Mouse (Mus musculus) hindbrain, postnatal 0 days (tissue): ENCODE data around the gene Ndufb7. TPM values are rescaled to one million over a fixed set of nuclear protein-coding genes. Genes with fewer than 3 reads are reported as not detected.

Experiments
- ATAC-seq: fragments of 200-750 bp; cut with Nextera tagmentation; 2 replicates; pipeline ENCODE4 v1.8.0; 2017; ENCODE audit warnings: mild to moderate bottlenecking, moderate TSS enrichment, moderate library complexity
- DNase-seq: peaks from one replicate; pipeline ENCODE4 v3.0.0-alpha.2; 2015; ENCODE audit warnings: low spot score
- H3K27ac ChIP-seq: fragments of 300-500 bp; sonication (generic); 2 replicates; pipeline ENCODE4 v1.5.1; 2014; ENCODE audit warnings: mild to moderate bottlenecking
- H3K27me3 ChIP-seq: fragments of 300-500 bp; sonication (generic); 2 replicates; pipeline ENCODE4 v1.6.1; 2014; ENCODE audit warnings: low read length, mixed read lengths; ENCODE audit not compliant: insufficient read depth
- H3K36me3 ChIP-seq: fragments of 300-500 bp; sonication (generic); 2 replicates; pipeline ENCODE4 v1.6.1; 2014; ENCODE audit warnings: low read length, mixed read lengths; ENCODE audit not compliant: insufficient read depth
- H3K4me1 ChIP-seq: fragments of 300-500 bp; sonication (generic); 2 replicates; pipeline ENCODE4 v1.6.1; 2014; ENCODE audit warnings: antibody characterized with exemption, low read length, mixed read lengths; ENCODE audit not compliant: insufficient read depth
- H3K4me2 ChIP-seq: fragments of 300-500 bp; sonication (generic); 2 replicates; pipeline ENCODE4 v1.6.1; 2014; ENCODE audit warnings: low read depth, mild to moderate bottlenecking, low read length, moderate library complexity, mixed read lengths
- H3K4me3 ChIP-seq: fragments of 300-500 bp; sonication (generic); 2 replicates; pipeline ENCODE4 v1.5.1; 2014; ENCODE audit warnings: low read length
- H3K9ac ChIP-seq: fragments of 300-500 bp; sonication (generic); replicated peaks from 2 replicates; pipeline ENCODE4 v1.6.1; 2014; ENCODE audit warnings: mild to moderate bottlenecking, low read length, moderate library complexity, mixed read lengths
- H3K9me3 ChIP-seq: fragments of 300-500 bp; sonication (generic); 2 replicates; pipeline ENCODE4 v1.6.1; 2016; ENCODE audit warnings: low read length, mixed read lengths
- CTCF ChIP-seq: IDR thresholded peaks from 2 replicates; pipeline ENCODE4 v1.5.1; 2016; ENCODE audit warnings: antibody characterized with exemption, control low read depth, low read depth
- WGBS: fragments of 180-500 bp; shearing (Covaris S2); extraction: QIAGEN DNeasy Blood & Tissue Kit; methylation state at CpG from one replicate; pipeline ENCODE4 v1.1.7; 2014; 5-methylcytosine and 5-hydroxymethylcytosine counted together
- polyA plus RNA-seq: library from polyadenylated mRNA; unstranded; fragments of >200 nt; fragmentation: Nextera tagmentation; extraction: Ambion mirVana; gene quantifications from 2 replicates; pipeline ENCODE4 v1.2.1, GENCODE M21; 2015
- total RNA-seq: library from RNA; depleted of rRNA; stranded (reverse); fragments of >200 nt; gene quantifications from 2 replicates; pipeline ENCODE4 v1.2.3, GENCODE M21; 2014; rRNA removed

The Ndufb7 gene
- total and polyA plus RNA-seq, 2 experiments from 2014 or later = 186 to 442 TPM

DNA sequence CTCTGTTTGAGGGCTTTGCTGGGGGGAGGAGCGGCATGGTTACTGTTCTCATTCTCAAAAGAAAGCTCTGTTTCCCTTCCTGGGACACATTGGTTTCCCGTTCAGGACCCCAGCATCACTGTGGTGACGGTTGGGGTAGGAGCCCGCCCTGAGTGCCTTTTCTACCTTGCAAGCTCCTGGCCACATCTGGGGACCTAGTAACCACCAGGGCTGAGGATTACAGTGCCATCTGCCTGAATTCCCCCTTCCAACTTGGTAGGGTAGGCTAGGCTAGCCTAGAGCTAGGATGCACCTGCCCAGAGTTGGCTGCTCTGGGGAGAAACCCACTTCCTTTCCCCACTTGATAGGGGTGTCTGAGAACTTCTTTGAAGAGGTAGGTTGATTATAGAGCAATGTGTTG is 45.5 kb downstream of the Ndufb7 start:
- H3K4me2 ChIP-seq = no peak overlapping the region
- 96% methylated on average over 4 of the region's 4 CpGs for WGBS
- no peaks in the 10 kb centered on the region for H3K9me3 ChIP-seq
- no peak overlapping the region for H3K9ac ChIP-seq
- TF ChIP-seq CTCF = no peak
- no peak overlapping the region for H3K27ac ChIP-seq
- H3K27me3 ChIP-seq = no peaks in the 10 kb centered on the region
- H3K4me1 ChIP-seq = peaks cover 14% of the 10 kb centered on the region
- no peak overlapping the region for H3K4me3 ChIP-seq
- no peak for DNase-seq
- peaks cover 31% of the 10 kb centered on the region for H3K36me3 ChIP-seq
- ATAC-seq = no peak

DNA sequence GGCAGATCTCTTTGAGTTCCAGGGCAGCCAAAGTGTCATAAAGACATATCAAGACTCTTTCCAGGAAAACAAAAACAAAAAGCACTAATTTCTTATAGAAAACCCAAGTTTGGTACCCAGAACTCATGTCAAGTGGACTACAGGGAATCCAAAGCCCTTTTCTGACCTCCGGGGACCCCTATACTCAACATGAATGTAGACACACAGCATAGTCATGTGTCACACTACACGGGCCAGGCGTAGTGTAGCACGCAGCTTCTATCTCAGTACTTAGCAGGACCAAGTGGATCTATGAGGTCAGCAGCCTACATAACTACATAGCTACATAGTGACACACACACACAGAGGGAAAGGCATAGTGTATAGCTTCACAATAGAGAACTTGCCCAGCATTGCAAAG is 47.2 kb downstream of the Ndufb7 start:
- DNase-seq (no peak), ATAC-seq (no peak)
- 96% methylated on average over 4 of the region's 4 CpGs for WGBS
- no peak overlapping the region for H3K9ac ChIP-seq
- H3K36me3 ChIP-seq = peaks cover 31% of the 10 kb centered on the region
- peaks cover 9% of the 10 kb centered on the region for H3K4me1 ChIP-seq
- no peak overlapping the region for H3K4me2 ChIP-seq
- no peaks in the 10 kb centered on the region for H3K9me3 ChIP-seq
- no peak overlapping the region for H3K4me3 ChIP-seq
- no peaks in the 10 kb centered on the region for H3K27me3 ChIP-seq
- no peak overlapping the region for H3K27ac ChIP-seq
- TF ChIP-seq CTCF = no peak

- peaks cover 13% of the 10 kb centered on the region; the same call in 1 of the 2 replicates for H3K36me3 ChIP-seq
- no peaks in the 10 kb centered on the region for H3K9me3 ChIP-seq
- no peak for TF ChIP-seq CTCF
- no peak overlapping the region for H3K9ac ChIP-seq
- H3K4me1 ChIP-seq = no peaks in the 10 kb centered on the region
- no peak for ATAC-seq
- no peaks in the 10 kb centered on the region for H3K27me3 ChIP-seq
- no peak overlapping the region for H3K4me3 ChIP-seq
- H3K4me2 ChIP-seq = no peak overlapping the region
- no peak overlapping the region for H3K27ac ChIP-seq
- DNase-seq = no peak
Observed at GRCm38 (mm10) chr8:83616625-83617024, 50.2 kb downstream of the Ndufb7 start.

DNA sequence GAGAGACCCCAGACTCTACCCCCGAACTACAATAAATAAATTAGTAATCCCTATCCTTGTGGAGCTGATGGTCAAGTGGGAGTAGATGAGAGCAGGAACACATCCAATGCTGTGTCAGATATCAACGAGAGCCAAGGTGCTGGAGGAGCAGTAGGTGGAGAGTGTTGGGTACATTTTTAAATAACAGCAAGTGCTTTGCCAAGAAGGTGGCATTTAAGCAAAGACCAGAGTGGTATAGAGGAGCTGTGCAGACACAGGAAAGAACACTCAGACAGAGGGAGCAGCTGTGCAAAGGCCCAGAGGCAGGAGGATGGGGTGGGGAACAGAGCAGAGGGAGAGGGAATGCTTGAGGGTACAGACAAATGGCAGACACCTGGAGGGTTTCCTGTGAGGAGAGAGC is 50.6 kb downstream of the Ndufb7 start:
- DNase-seq (no peak), ATAC-seq (no peak)
- TF ChIP-seq CTCF = no peak
- 80% methylated on average over 2 of the region's 2 CpGs for WGBS
- Histone ChIP-seq H3K36me3 (peaks cover 8% of the 10 kb centered on the region; the same call in 1 of the 2 replicates), H3K9ac (no peak overlapping the region), H3K4me3 (no peak overlapping the region), H3K4me1 (no peaks in the 10 kb centered on the region), H3K4me2 (no peak overlapping the region), H3K27me3 (no peaks in the 10 kb centered on the region), H3K27ac (no peak overlapping the region), H3K9me3 (no peaks in the 10 kb centered on the region)

DNA sequence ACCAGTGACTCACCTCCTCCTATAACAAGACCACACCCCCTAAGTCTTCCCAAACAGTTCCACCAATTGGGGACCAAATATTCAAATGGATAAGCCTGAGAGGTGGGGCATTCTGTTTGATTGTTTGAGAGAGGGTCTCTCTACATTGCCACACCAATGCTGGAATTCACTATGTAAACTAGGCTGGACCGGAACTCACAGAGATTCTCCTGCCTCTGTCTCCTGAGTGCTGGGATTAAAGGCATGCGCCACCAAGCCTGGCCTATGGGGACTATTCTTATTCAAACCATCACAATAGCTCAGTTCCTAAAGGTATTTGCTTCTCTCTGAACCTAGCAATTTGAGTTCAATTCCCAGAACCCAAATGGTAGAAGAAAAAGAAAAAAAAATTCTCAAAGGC is 52.1 kb downstream of the Ndufb7 start:
- no peak for TF ChIP-seq CTCF
- no peak overlapping the region for H3K4me3 ChIP-seq
- no peak overlapping the region for H3K4me2 ChIP-seq
- H3K9me3 ChIP-seq = no peaks in the 10 kb centered on the region
- H3K27me3 ChIP-seq = no peaks in the 10 kb centered on the region
- H3K36me3 ChIP-seq = no peaks in the 10 kb centered on the region
- WGBS = 90% methylated on average over 2 of the region's 2 CpGs
- H3K27ac ChIP-seq = no peak overlapping the region
- DNase-seq = no peak
- H3K4me1 ChIP-seq = no peaks in the 10 kb centered on the region
- H3K9ac ChIP-seq = no peak overlapping the region
- no peak for ATAC-seq

DNA sequence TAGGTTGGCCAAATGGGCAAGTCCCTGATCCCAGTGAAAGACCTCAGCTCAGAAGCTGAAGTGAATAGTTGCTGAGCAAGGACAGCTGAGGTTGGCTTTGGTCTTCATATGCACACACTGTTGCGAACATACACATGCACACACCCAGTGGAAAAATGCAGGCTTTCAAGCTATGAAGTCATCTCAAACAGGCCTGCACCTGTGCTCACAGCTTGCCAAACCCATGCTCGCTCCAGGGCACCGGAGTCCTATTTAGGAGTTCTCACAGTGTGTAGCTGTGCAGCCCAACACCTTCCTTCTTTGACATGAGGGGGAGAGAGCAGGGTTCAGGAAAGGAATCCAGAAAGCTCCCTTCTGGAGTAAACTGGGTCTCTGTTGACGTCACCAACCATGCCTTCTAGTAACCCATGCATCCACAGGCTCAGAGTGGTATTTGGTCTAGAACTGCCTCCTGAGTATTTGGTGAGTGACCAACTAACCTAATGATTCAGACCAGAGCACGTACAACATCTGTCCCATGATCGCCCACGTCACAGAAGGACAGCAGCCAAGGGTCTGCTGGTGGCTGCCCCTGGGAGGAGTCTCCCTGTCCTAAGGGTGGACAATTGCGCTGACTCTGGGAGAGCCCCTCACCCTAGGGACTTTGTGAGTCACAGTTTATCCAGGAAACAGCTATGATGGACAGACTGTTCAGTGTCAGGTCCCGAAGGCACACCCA is 53.3 kb downstream of the Ndufb7 start:
- Histone ChIP-seq H3K9me3 (no peaks in the 10 kb centered on the region), H3K4me3 (no peak overlapping the region), H3K27me3 (no peaks in the 10 kb centered on the region), H3K4me1 (no peaks in the 10 kb centered on the region), H3K4me2 (no peak overlapping the region), H3K27ac (no peak overlapping the region), H3K36me3 (no peaks in the 10 kb centered on the region), H3K9ac (no peak overlapping the region)
- DNase-seq (no peak), ATAC-seq (no peak)
- 88% methylated on average over 9 of the region's 9 CpGs for WGBS
- TF ChIP-seq CTCF = no peak

Other genes starting within 250 kb of the Ndufb7 start
- 13.7 and 14.4 TPM in 2 replicates for gene Elmod2, start 234.2 kb upstream of the Ndufb7 start, total RNA-seq
- gene Elmod2, start 234.2 kb upstream of the Ndufb7 start, polyA plus RNA-seq = 10.6 and 12.0 TPM in 2 replicates
- not detected in 2 replicates for gene Mgat4d, start 218.2 kb upstream of the Ndufb7 start, total RNA-seq
- not detected in 2 replicates for gene Mgat4d, start 218.2 kb upstream of the Ndufb7 start, polyA plus RNA-seq
- gene Clgn, start 176.8 kb upstream of the Ndufb7 start, total RNA-seq = 5.4 and 5.5 TPM in 2 replicates
- gene Clgn, start 176.8 kb upstream of the Ndufb7 start, polyA plus RNA-seq = 13.1 and 13.3 TPM in 2 replicates
- 179 and 224 TPM in 2 replicates for gene Scoc, start 108.3 kb upstream of the Ndufb7 start, total RNA-seq
- gene Scoc, start 108.3 kb upstream of the Ndufb7 start, polyA plus RNA-seq = 441 TPM in 2 replicates
- gene Olfr370, start 30.9 kb upstream of the Ndufb7 start, total RNA-seq = 0.05 TPM in 1 of 2 replicates, not detected in the other
- 0.08 TPM in 1 of 2 replicates, not detected in the other for gene Olfr370, start 30.9 kb upstream of the Ndufb7 start, polyA plus RNA-seq
- gene Tecr, start 41.3 kb downstream of the Ndufb7 start, total RNA-seq = 1,283 and 1,409 TPM in 2 replicates
- 1,550 and 1,625 TPM in 2 replicates for gene Tecr, start 41.3 kb downstream of the Ndufb7 start, polyA plus RNA-seq
- 35.3 and 42.7 TPM in 2 replicates for gene Dnajb1, start 41.5 kb downstream of the Ndufb7 start, total RNA-seq
- gene Dnajb1, start 41.5 kb downstream of the Ndufb7 start, polyA plus RNA-seq = 60.1 and 65.0 TPM in 2 replicates
- gene Gipc1, start 86.0 kb downstream of the Ndufb7 start, total RNA-seq = 71.5 and 84.9 TPM in 2 replicates
- gene Gipc1, start 86.0 kb downstream of the Ndufb7 start, polyA plus RNA-seq = 114 and 121 TPM in 2 replicates
- gene Ptger1, start 100.0 kb downstream of the Ndufb7 start, total RNA-seq = 2.6 and 4.7 TPM in 2 replicates
- 0.40 and 0.49 TPM in 2 replicates for gene Ptger1, start 100.0 kb downstream of the Ndufb7 start, polyA plus RNA-seq
- gene Pkn1, start 132.5 kb downstream of the Ndufb7 start, total RNA-seq = 54.7 and 65.6 TPM in 2 replicates
- 18.2 and 21.8 TPM in 2 replicates for gene Pkn1, start 132.5 kb downstream of the Ndufb7 start, polyA plus RNA-seq
- gene Ddx39, start 148.5 kb downstream of the Ndufb7 start, total RNA-seq = 36.2 and 44.6 TPM in 2 replicates
- gene Ddx39, start 148.5 kb downstream of the Ndufb7 start, polyA plus RNA-seq = 72.3 and 75.9 TPM in 2 replicates
- 9.2 and 10.4 TPM in 2 replicates for gene Adgre5, start 174.7 kb downstream of the Ndufb7 start, total RNA-seq
- gene Adgre5, start 174.7 kb downstream of the Ndufb7 start, polyA plus RNA-seq = 8.2 and 8.6 TPM in 2 replicates